Mouse (Mus musculus) natural killer cell, adult 2 months (primary cell): Measurements from ENCODE around the gene Myoz1.
"Not testable (repeated sequence)": the region's sequence is repeated elsewhere in the genome, so short reads cannot be mapped to it uniquely, and the experiment has no call there.

Source experiments
- DNase-seq, 2 experiments: peaks; one replicate each; pipeline ENCODE4 v3.0.0; 2022; ENCODE audit warnings: low spot score in 2 of 2

Gene Myoz1

DNA sequence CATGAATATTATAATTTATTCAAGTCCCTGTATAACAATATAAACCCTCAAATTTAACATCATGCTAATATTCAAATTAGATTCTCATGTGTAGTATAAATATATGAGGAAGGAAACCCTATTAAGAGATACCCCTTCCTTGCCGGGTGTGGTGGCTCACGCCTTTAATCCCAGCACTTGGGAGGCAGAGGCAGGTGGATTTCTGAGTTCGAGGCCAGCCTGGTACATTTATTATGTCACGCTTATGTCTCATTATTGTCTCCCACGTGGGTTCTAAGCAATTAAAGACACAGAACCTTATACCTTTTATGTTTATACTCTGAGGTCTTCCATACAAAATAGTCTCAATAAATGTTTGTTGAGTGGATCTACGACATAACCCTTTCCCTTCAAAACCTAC is 17.6 kb downstream of the Myoz1 start:
- no peak for DNase-seq

GRCm38 (mm10) chr14:20637818-20638574 is 18.3 kb downstream of the Myoz1 start:
- DNase-seq: no peak

GRCm38 (mm10) chr14:20636968-20637367 is 19.4 kb downstream of the Myoz1 start:
- not testable (repeated sequence) for DNase-seq

DNA sequence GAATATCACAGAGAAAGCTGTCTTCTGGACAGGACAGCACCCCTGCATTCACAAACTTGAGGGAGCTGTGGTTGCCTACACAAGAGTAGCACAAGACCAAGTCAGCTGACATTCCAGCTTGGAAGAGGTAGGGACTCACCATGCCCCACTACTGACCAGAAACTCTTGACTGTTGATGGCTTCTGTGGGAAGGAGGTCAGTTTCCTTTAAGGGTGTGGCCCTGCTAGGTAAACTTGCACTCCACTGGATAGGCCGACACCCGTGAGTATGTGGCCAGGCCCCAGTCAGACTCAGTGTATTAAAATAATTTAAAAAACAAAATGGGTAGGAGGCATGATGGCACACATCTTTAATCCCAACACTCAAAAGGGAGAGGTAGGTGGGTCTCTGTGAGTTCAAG is 20.8 kb downstream of the Myoz1 start:
- DNase-seq: no peak

DNA sequence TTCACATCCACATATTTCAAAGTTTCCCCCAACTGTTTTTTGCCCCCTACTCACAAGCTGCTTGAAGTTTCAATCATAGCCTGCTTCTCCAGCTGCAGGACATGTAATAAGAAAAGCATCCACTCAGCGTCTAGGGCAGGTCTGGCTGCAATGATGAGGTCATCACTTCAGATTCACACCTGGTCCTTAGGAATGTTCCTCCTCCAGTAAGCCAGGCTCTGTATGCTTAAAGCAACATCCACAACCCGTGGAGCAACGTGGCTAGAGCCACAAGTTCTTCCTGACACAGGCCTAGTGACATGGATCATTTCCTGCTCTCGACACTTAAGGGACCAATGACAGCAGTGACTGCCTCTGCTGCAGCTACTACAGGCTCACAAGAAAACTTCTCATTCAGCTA is 25.1 kb downstream of the Myoz1 start:
- no peak for DNase-seq

GRCm38 (mm10) chr14:20626971-20627370 is 29.4 kb downstream of the Myoz1 start:
- DNase-seq: no peak

DNA sequence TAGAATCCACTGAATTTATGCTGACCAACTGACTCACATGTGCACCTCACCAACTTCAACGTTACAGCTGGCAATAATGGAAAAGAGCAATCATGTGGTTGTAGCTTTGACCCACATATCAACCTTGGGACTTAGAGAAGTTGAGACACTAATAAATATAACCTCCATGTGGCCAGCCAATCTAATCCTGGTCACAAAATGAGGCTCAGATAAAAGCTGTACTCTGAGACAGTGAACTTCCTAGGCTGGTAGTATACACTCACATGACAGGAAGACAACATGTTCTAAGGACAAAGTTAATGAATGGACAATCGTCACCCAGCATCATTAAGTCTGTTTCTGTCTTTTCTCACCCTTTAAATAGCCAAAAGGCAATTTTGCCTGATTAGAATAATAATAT is 29.9 kb downstream of the Myoz1 start:
- DNase-seq: no peak

DNA sequence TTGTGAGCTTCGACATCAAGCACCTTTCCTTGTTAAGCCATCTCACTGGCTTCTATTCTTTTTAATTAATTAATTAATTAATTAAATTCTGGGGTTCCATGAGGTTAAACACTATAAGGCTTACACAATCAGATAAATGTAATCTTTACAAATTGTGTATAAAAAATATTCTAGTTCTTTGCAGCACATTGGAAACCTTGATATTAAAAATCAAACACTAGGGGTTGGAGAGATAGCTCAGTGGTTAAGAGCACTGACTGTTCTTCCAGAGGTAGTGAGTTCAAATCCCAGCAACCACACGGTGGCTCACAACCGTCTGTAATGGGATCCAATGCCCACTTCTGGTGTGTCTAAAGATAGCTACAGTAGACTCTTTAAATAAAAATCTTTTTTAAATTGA is 33.4 kb downstream of the Myoz1 start:
- no peak for DNase-seq

DNA sequence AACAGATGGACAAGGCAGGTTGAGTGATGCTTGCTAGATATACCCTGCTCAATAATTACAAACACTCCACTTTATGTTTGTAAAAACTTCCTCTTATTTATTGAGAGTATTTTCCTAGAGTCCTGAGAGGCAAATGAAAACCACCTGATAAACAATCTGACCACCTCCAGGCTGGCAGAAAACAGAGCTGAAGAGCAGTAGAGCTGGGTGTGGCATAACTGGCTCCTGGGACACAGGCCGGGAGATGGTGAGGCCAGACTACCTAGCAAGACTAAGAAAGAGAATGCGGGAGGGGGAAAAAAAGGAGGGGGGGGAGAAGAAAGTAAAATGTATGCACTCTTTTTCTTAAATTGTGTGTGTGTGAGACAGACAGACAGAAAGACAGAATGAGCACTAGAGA is 33.9 kb downstream of the Myoz1 start:
- DNase-seq: no peak

DNA sequence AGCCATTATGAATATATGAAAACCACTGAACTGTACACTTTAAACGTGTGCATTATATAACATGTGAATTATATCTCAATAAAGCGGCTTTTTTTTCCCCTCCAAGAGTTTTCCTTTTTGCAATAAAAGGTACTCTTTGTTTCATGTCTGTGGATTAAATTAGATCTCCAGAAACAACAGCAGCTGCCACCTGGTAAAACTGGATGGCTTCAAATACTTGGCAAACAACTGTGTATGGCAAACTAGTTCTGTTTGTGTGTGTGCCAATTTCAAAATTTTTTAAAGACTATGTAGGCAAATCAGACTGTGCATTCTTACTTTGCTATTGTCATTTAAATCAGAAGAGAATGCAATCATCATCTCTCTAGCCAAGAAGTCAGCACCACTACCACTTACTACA is 34.4 kb downstream of the Myoz1 start:
- no peak for DNase-seq

DNA sequence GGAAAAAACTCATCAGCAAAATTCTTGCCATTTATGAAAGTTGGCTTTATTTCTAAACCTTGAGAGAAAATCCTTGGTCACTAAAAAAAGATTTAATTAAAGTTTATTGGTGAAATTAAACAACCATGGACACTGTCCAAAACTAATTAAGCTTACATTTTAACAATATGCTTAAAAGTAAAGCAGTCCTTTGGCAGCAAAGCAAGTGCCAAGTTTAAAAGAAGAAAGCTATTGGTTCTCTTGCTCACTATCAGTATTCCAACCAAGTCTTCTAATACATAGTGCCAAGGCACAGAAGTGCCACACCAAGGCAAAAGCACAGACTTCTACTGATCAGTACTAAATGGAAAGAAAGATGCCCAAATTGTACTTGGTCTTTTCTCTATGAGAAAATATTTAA is 37.2 kb downstream of the Myoz1 start:
- no peak for DNase-seq

GRCm38 (mm10) chr14:20618211-20618610 is 38.1 kb downstream of the Myoz1 start:
- no peak for DNase-seq

- DNase-seq: no peak
Observed at GRCm38 (mm10) chr14:20616421-20616820, 39.9 kb downstream of the Myoz1 start.

- DNase-seq: no peak
Observed at GRCm38 (mm10) chr14:20615075-20615474, 41.3 kb downstream of the Myoz1 start.

DNA sequence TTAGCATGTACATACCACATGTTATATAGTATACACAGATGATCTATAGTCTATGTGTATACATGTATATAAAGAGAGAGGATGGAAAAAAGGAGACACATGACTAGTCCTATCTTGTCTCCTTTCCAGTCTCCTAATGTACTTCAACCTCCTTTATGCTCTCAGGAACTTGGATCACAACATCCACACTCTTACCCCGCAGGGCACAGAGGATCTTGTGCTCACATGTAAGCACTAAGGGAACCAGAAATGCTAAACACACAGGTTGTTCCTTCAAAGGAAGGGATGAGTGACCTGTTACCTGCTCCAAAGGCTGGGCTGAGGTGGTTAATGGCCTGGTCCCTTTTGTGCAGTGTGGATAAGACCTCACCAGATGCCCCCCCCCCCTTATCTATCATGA is 43.5 kb downstream of the Myoz1 start:
- DNase-seq: no peak

- DNase-seq: no peak
Observed at GRCm38 (mm10) chr14:20610146-20610545, 46.2 kb downstream of the Myoz1 start.

DNA sequence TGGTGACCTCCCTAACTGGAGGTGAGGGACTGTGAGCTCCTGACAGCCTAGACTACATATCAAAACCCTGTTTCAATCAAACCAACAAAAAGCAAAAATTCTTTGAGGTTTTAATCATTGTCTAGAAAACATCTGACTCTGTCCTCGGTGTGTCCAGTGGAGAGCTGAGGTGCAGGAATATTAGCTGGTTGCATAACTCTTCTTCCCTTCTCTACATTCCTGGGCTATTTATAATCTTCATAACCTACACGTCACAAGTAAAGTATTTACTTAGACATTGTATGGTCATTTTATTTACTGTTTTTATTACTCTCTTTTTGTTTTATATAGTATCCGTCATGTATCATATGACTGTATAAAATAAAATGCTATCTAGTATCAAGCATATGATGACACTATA is 46.8 kb downstream of the Myoz1 start:
- DNase-seq: no peak

- no peak for DNase-seq
Observed at GRCm38 (mm10) chr14:20607396-20608126, 48.8 kb downstream of the Myoz1 start.

DNA sequence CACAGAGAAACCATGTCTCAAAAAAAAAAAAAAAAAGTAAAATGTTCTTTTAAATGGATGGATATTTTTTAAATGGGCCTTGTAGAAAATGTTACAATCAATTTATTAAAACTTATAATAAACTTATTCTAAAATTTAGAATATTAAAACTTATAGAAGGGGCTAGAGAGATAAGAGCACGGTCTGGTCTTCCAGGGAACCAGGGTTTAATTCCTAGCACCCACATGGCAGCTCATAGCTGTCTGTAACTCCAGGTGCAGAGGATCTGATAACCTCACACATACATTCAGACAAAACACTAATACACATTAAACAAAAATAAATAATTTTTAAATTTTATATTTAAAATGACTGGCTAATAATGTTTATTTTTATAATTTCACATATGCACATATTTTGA is 55.1 kb downstream of the Myoz1 start:
- DNase-seq: no peak

- no peak for DNase-seq
Observed at GRCm38 (mm10) chr14:20600203-20600602, 56.1 kb downstream of the Myoz1 start.

- no peak for DNase-seq
Observed at GRCm38 (mm10) chr14:20599542-20599941, 56.8 kb downstream of the Myoz1 start.
